Mouse (Mus musculus) lung, embryonic 14.5 days (tissue): ENCODE measurements around the gene Nfyb. TPM values are rescaled to one million over a fixed set of nuclear protein-coding genes. Genes with fewer than 3 reads are reported as not detected.

Source experiments
- ATAC-seq: fragments of 200-750 bp; cut with Nextera tagmentation; 2 replicates; pipeline ENCODE4 v1.8.0; 2017; ENCODE audit warnings: mild to moderate bottlenecking, moderate TSS enrichment, moderate library complexity; ENCODE audit not compliant: insufficient read depth
- DNase-seq: peaks from one replicate; pipeline ENCODE4 v3.0.0-alpha.2; 2015
- H3K27ac ChIP-seq: fragments of 300-500 bp; sonication (generic); 2 replicates; pipeline ENCODE4 v1.5.1; 2014; ENCODE audit warnings: low read depth, mild to moderate bottlenecking, moderate library complexity
- H3K27me3 ChIP-seq: fragments of 300-500 bp; sonication (generic); 2 replicates; pipeline ENCODE4 v1.6.1; 2014; ENCODE audit warnings: low read length, control low read depth; ENCODE audit not compliant: insufficient read depth
- H3K36me3 ChIP-seq: fragments of 300-500 bp; sonication (generic); 2 replicates; pipeline ENCODE4 v1.6.1; 2014; ENCODE audit warnings: control low read depth; ENCODE audit not compliant: insufficient read depth
- H3K4me1 ChIP-seq: fragments of 300-500 bp; sonication (generic); 2 replicates; pipeline ENCODE4 v1.6.1; 2014; ENCODE audit warnings: antibody characterized with exemption, control low read depth; ENCODE audit not compliant: insufficient read depth
- H3K4me2 ChIP-seq: fragments of 300-500 bp; sonication (generic); 2 replicates; pipeline ENCODE4 v1.6.1; 2014; ENCODE audit warnings: mild to moderate bottlenecking
- H3K4me3 ChIP-seq: fragments of 300-500 bp; sonication (generic); 2 replicates; pipeline ENCODE4 v1.5.1; 2014; ENCODE audit warnings: low read depth, low read length
- H3K9ac ChIP-seq: fragments of 300-500 bp; sonication (generic); 2 replicates; pipeline ENCODE4 v1.6.1; 2014
- H3K9me3 ChIP-seq: fragments of 300-500 bp; sonication (generic); 2 replicates; pipeline ENCODE4 v1.6.1; 2016; ENCODE audit warnings: low read depth, low read length, control low read depth
- CTCF ChIP-seq: IDR thresholded peaks from 2 replicates; pipeline ENCODE4 v1.5.1; 2016; ENCODE audit warnings: antibody characterized with exemption, low read depth
- WGBS: fragments of 180-500 bp; shearing (Covaris S2); extraction: QIAGEN DNeasy Blood & Tissue Kit; methylation state at CpG from one replicate; pipeline ENCODE4 v1.1.7; 2014; 5-methylcytosine and 5-hydroxymethylcytosine counted together
- polyA plus RNA-seq: library from polyadenylated mRNA; unstranded; fragments of >200 nt; fragmentation: Nextera tagmentation; extraction: Ambion mirVana; gene quantifications from 2 replicates; pipeline ENCODE4 v1.2.1, GENCODE M21; 2014

The Nfyb gene
- polyA plus RNA-seq, 1 experiment from 2014 or later: 52.0 TPM

- Histone ChIP-seq H3K4me3 (no peak overlapping the region), H3K9ac (no peak overlapping the region), H3K4me1 (peaks cover 3% of the 10 kb centered on the region; the same call in 1 of the 2 replicates), H3K27me3 (no peaks in the 10 kb centered on the region), H3K9me3 (no peaks in the 10 kb centered on the region), H3K36me3 (no peaks in the 10 kb centered on the region), H3K4me2 (no peak overlapping the region), H3K27ac (no peak overlapping the region)
- ATAC-seq (no peak), DNase-seq (no peak)
- TF ChIP-seq CTCF: no peak
- WGBS: 63% methylated on average over 6 of the region's 6 CpGs
These were observed 41.2 kb upstream of the Nfyb start for GRCm38 (mm10) chr10:82805111-82805510.

DNA sequence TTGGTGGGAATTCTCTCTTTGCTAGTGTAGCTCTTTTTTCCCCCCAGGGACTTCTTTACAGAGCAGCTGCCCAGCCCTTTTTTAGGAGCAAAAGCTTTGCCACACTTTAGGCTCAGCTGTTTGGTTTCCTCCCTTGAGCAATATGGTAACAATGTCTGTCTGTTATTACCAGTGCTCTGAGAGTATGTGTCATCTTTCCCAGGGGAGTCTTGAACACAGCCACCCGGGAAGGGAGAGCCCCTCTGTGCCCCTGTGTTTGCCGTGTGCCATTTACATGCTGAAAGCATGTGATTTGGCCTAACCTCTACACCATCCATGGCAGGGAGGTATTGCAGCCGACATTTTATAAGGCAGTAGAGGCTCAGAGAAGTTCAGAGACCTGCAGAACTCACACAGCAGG, 40.5 kb upstream of the Nfyb start:
- H3K36me3 ChIP-seq: no peaks in the 10 kb centered on the region
- H3K4me1 ChIP-seq: peaks cover 3% of the 10 kb centered on the region; the same call in 1 of the 2 replicates
- TF ChIP-seq CTCF: no peak
- no peaks in the 10 kb centered on the region for H3K27me3 ChIP-seq
- no peaks in the 10 kb centered on the region for H3K9me3 ChIP-seq
- H3K4me2 ChIP-seq: no peak overlapping the region
- H3K4me3 ChIP-seq: no peak overlapping the region
- WGBS: 61% methylated on average over 3 of the region's 3 CpGs
- DNase-seq: no peak
- no peak for ATAC-seq
- H3K9ac ChIP-seq: no peak overlapping the region
- H3K27ac ChIP-seq: no peak overlapping the region

GRCm38 (mm10) chr10:82800094-82800493, 36.1 kb upstream of the Nfyb start:
- no peak overlapping the region for H3K4me3 ChIP-seq
- H3K36me3 ChIP-seq: no peaks in the 10 kb centered on the region
- H3K4me1 ChIP-seq: no peaks in the 10 kb centered on the region
- H3K4me2 ChIP-seq: no peak overlapping the region
- no peak overlapping the region for H3K27ac ChIP-seq
- ATAC-seq (no peak), DNase-seq (no peak)
- no peak overlapping the region for H3K9ac ChIP-seq
- no peaks in the 10 kb centered on the region for H3K27me3 ChIP-seq
- WGBS: 64% methylated on average over 5 of the region's 5 CpGs
- no peak for TF ChIP-seq CTCF
- H3K9me3 ChIP-seq: no peaks in the 10 kb centered on the region

DNA sequence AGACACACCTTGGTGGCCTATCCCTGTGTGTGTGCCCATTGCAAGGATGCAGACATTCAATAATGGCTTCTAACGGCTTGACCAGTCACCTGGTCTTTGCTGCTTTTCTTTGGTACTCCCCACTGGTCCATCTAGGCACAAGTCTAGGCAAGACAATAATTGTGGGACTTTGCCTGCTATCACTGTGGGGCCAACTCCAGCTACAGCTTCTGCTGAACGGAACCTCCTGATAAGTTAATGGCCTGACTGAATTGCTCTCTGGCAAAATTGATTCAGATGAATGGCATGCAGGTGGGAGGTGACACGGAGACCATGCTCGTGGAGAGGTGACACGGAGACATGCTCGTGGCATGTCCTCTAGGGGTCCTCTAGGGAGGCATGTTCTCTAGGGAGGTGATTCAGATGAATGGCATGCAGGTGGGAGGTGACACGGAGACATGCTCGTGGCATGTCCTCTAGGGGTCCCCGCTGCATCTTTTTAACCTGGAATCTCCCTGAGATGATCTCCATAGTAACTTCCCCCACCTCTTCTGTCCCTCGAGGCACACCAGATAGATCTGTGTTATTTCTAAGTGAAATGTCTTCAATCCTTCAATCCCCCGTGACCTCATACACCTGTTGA, 34.5 kb upstream of the Nfyb start:
- WGBS: 31% methylated on average over 11 of the region's 11 CpGs
- H3K27me3 ChIP-seq: no peaks in the 10 kb centered on the region
- H3K9ac ChIP-seq: no peak overlapping the region
- ATAC-seq (no peak), DNase-seq (no peak)
- no peak overlapping the region for H3K27ac ChIP-seq
- H3K36me3 ChIP-seq: no peaks in the 10 kb centered on the region
- H3K4me3 ChIP-seq: no peak overlapping the region
- TF ChIP-seq CTCF: peak; percentile 29; the same call in 1 of the 2 replicates
- H3K9me3 ChIP-seq: no peaks in the 10 kb centered on the region
- no peak overlapping the region for H3K4me2 ChIP-seq
- no peaks in the 10 kb centered on the region for H3K4me1 ChIP-seq

DNA sequence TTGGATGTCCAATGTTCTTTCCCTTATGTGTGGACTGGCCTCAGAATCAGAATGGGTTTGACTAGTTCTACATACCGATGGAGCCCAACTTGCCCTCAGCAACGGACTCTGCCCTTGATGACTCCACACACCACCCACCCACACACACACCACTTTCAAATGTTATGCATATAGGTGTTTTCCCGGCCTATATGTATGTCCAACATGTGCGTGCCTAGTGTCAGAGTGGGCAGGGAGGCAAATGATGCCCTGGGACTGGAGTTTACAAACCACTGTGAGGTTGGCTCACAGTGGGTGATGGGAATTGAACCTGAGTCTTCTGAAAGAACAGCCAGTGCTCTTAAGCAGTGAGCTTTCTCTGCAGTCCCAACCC, 33.2 kb upstream of the Nfyb start:
- H3K4me1 ChIP-seq: no peaks in the 10 kb centered on the region
- no peaks in the 10 kb centered on the region for H3K27me3 ChIP-seq
- no peak for DNase-seq
- no peaks in the 10 kb centered on the region for H3K9me3 ChIP-seq
- no peak overlapping the region for H3K27ac ChIP-seq
- no peak overlapping the region for H3K4me3 ChIP-seq
- H3K36me3 ChIP-seq: no peaks in the 10 kb centered on the region
- no peak for TF ChIP-seq CTCF
- WGBS: 79% methylated on average over 4 of the region's 4 CpGs
- ATAC-seq: no peak
- H3K9ac ChIP-seq: no peak overlapping the region
- no peak overlapping the region for H3K4me2 ChIP-seq

DNA sequence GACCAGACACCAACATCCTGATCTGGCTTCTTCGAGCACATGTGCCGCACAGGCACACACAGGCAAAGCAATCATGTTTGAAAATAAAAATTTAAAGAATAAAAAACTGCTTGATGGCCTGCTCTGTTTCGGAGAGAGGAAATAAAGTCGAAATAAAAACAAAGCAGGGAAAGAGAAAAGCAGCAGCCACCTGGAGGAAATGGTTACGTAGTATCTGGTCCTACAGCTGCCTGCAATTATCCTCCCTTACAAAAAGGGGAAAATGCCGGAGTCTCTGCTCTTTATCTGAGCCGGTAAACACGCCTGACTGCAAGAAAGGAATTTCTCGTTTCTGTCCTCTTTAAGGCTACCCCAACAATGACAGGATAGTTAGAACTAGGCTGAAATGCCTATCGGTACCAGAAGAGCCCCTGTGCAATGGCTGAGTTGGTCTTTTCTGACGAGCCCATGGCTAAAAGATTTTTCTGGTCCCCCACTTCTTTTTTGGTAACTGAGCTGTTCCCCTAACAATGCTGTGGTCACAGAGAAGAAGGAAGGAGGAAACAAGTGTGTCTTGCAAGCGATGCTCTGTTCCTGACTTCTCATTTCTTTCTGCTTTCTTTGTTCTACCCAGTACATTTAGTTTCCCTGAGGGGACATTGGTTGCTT, 32.7 kb upstream of the Nfyb start:
- no peak for TF ChIP-seq CTCF
- Histone ChIP-seq H3K36me3 (no peaks in the 10 kb centered on the region), H3K27me3 (no peaks in the 10 kb centered on the region), H3K27ac (no peak overlapping the region), H3K4me2 (no peak overlapping the region), H3K9ac (no peak overlapping the region), H3K9me3 (no peaks in the 10 kb centered on the region), H3K4me1 (no peaks in the 10 kb centered on the region), H3K4me3 (no peak overlapping the region)
- ATAC-seq: no peak
- WGBS: 39% methylated on average over 12 of the region's 12 CpGs
- DNase-seq: no peak

DNA sequence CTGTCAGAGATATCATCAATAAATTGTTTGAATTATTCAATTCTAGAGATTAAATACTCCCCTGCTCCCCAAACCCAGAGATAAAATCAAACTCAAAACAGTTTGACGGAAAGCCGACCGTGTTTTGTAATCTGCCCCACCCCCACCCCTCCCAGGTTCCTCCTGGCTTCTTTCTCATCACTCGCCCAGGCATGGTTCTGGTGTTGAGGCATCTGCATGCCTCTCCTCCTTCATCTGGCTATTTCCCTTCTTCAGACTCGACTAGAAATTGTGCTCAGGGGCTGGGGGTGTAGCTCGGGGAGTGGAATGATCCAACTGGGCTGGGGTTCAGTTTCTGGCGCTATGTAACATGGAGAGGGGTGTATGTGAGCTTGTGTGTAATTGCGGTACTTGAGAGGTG, 31.8 kb upstream of the Nfyb start:
- Histone ChIP-seq H3K27me3 (no peaks in the 10 kb centered on the region), H3K4me2 (peak overlapping the region; percentile 56), H3K4me1 (no peaks in the 10 kb centered on the region), H3K36me3 (no peaks in the 10 kb centered on the region), H3K27ac (no peak overlapping the region), H3K9ac (no peak overlapping the region), H3K9me3 (no peaks in the 10 kb centered on the region), H3K4me3 (no peak overlapping the region)
- no peak for TF ChIP-seq CTCF
- 26% methylated on average over 8 of the region's 8 CpGs for WGBS
- ATAC-seq: no peak
- DNase-seq: no peak
